12 mouse cellular contexts compared by ENCODE assay signal in the genomic region with DNA sequence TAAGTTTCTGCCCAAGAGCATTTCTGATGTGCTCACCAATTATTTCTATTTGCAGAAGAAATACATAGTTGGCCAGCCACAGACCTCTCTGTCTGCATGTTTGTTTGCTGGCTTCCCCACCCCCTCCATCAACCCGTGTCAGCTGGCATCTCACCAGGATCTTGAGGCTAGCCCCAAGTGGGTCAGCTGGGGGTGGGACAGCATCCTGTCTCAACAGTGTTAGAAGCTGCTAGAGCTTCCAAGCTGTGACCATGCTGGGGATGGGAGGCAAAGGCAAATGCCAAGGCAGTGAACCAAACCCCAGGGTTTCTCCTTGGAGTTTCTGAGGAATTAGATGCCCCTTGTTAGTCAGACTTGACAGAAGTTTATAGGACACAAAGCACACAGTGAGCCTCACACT. TPM values are rescaled to one million over a fixed set of nuclear protein-coding genes. Genes with fewer than 3 reads are reported as not detected.
DNase-seq lines count a peak whose midpoint lies in the region; ATAC-seq lines count a peak whose summit lies in the region.
"Had no signal": no experiment of that assay in that cellular context is flagged by ENCODE, and none has a peak within 500 bp of the region (broad histone marks: within the 10 kb centered on the region; RNA-seq: fewer than 3 reads in every experiment).

No protein-coding gene starts in this region.

- H3K27me3 ChIP-seq in lung, embryonic 15.5 days, result no peaks in the 10 kb centered on the region
- no peaks in the 10 kb centered on the region for H3K27me3 ChIP-seq in embryonic facial prominence, embryonic 14.5 days (replicated peaks; ENCODE audit: control insufficient read depth, insufficient read depth, low read length)
- H3K27me3 ChIP-seq: neural tube, embryonic 13.5 days had no signal

- no peak overlapping the region for H3K4me2 ChIP-seq in lung, embryonic 15.5 days
- no peak overlapping the region for H3K4me2 ChIP-seq in embryonic facial prominence, embryonic 14.5 days (ENCODE audit: low read depth, low read length)
- H3K4me2 ChIP-seq: neural tube, embryonic 13.5 days had no signal

- H3K27ac ChIP-seq in lung, embryonic 15.5 days, result peak overlapping the region; percentile 6; the same call in 1 of the 2 replicates
- H3K27ac ChIP-seq in embryonic facial prominence, embryonic 14.5 days (replicated peaks; ENCODE audit: low read depth, low read length), result peak overlapping the region; percentile 64
- H3K27ac ChIP-seq: neural tube, embryonic 13.5 days had no signal

- no peak for ATAC-seq in cerebellum, adult (ENCODE audit: insufficient number of reproducible peaks, low FRiP score, low TSS enrichment)
- ATAC-seq in lung, embryonic 15.5 days (ENCODE audit: borderline replicate concordance, extremely low read depth, low FRiP score, low TSS enrichment), result no peak; the same call in 1 of the 2 replicates
- ATAC-seq in embryonic facial prominence, embryonic 14.5 days (ENCODE audit: low read depth), result no peak
- ATAC-seq: forebrain, embryonic 16.5 days had no signal

- 18% methylated on average over 1 of the region's 1 CpGs for WGBS in lung, embryonic 15.5 days
- WGBS in embryonic facial prominence, embryonic 14.5 days, result 21% methylated on average over 1 of the region's 1 CpGs

- H3K9me3 ChIP-seq in lung, embryonic 15.5 days, result no peaks in the 10 kb centered on the region
- H3K9me3 ChIP-seq in embryonic facial prominence, embryonic 14.5 days (ENCODE audit: control insufficient read depth, low read length), result no peaks in the 10 kb centered on the region
- H3K9me3 ChIP-seq: neural tube, embryonic 13.5 days had no signal

- no peaks in the 10 kb centered on the region for H3K36me3 ChIP-seq in lung, embryonic 15.5 days
- no peaks in the 10 kb centered on the region for H3K36me3 ChIP-seq in embryonic facial prominence, embryonic 14.5 days (ENCODE audit: control insufficient read depth, insufficient read depth, low read length)
- H3K36me3 ChIP-seq: neural tube, embryonic 13.5 days had no signal

- H3K4me1 ChIP-seq in lung, embryonic 15.5 days, result peaks cover 10% of the 10 kb centered on the region
- H3K4me1 ChIP-seq in embryonic facial prominence, embryonic 14.5 days (ENCODE audit: control insufficient read depth, insufficient read depth, low read length), result peaks cover 6% of the 10 kb centered on the region; the same call in 1 of the 2 replicates

- DNase-seq in cerebellum, adult 11-12 months, result peak; percentile 30
- no peak for DNase-seq in lung, postnatal 36 days
- peak; percentile 43 for DNase-seq in embryonic facial prominence, embryonic 14.5 days (ENCODE audit: low spot score)
- peak; percentile 38 for DNase-seq in lung, postnatal 14 days
- no peak for DNase-seq in ovary, postnatal 10 days (ENCODE audit: low spot score)
- DNase-seq in adrenal gland, postnatal 36 days, result no peak
- DNase-seq: embryo, embryonic 11 days; kidney, adult 18-20 months had no signal

- H3K4me3 ChIP-seq in lung, embryonic 15.5 days, result no peak overlapping the region
- H3K4me3 ChIP-seq in embryonic facial prominence, embryonic 14.5 days (ENCODE audit: low read depth, low read length), result no peak overlapping the region
- H3K4me3 ChIP-seq: neural tube, embryonic 13.5 days had no signal

- H3K9ac ChIP-seq in lung, embryonic 15.5 days, result no peak overlapping the region
- H3K9ac ChIP-seq in embryonic facial prominence, embryonic 14.5 days (ENCODE audit: low read depth, low read length), result no peak overlapping the region
- H3K9ac ChIP-seq: neural tube, embryonic 13.5 days had no signal

RNA-seq across cellular contexts. Expression of gene Ube2f, which starts 34.1 kb away (rescaled TPM):
- 70.0 and 70.3 TPM in 2 replicates for polyA plus RNA-seq in lung, embryonic 15.5 days (2015; fragmentation: Nextera tagmentation; extraction: Ambion mirVana)
- polyA plus RNA-seq in embryonic facial prominence, embryonic 14.5 days (2014; fragmentation: Nextera tagmentation; extraction: Ambion mirVana), result 70.2 and 78.7 TPM in 2 replicates
- total RNA-seq in adrenal gland, postnatal 36 days (2021), result 10 to 100 TPM; 72.8 to 94.6 TPM

RNA-seq across cellular contexts. Expression of gene Ramp1, which starts 36.4 kb away (rescaled TPM):
- 7.8 and 8.3 TPM in 2 replicates for polyA plus RNA-seq in lung, embryonic 15.5 days (2015; fragmentation: Nextera tagmentation; extraction: Ambion mirVana)
- polyA plus RNA-seq in embryonic facial prominence, embryonic 14.5 days (2014; fragmentation: Nextera tagmentation; extraction: Ambion mirVana), result 13.5 and 21.7 TPM in 2 replicates
- total RNA-seq in adrenal gland, postnatal 36 days (2021), result 1 to 10 TPM; 6.1 to 6.3 TPM

Comparison
In these comparisons a context has a peak if more than half of its experiments do, and no peak if none do; other contexts are left out.
1. DNase-seq: peak in cerebellum, adult 11-12 months (single experiment), embryonic facial prominence, embryonic 14.5 days (single experiment) and lung, postnatal 14 days (single experiment); none in lung, postnatal 36 days (single experiment), ovary, postnatal 10 days (single experiment) and adrenal gland, postnatal 36 days (0 of 2).